Mouse (Mus musculus): Measurements from ENCODE around the gene Ncbp2.

Ncbp2 gene

DNA sequence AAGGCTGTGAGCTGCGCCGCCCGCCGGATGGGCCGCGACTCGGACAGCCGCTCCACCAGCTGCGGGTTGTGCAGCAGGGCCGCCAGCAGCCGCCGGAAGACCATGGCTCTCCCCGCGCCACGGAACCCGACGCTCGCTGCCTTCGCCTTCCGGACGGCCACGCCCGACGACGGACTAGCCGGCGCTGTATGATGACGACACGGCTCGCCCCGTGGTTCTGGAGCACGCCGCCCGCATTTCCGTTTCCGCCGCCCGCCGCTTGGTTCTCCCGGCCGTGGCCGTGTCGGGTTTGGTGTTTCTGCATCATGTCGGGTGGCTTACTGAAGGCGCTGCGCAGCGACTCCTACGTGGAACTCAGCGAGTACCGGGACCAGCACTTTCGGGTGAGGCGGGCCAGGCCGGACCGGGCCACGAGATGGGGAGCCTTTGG is at the start of gene Ncbp2, which contains the start of gene 0610012G03Rik:
TSS of gene Ncbp2 (plus strand) at position 169 of the 430 bp plus-strand sequence.
TSS of gene 0610012G03Rik (minus strand) at position 150 of the 430 bp plus-strand sequence.
- peak; percentile 91 to 97 for DNase-seq (ENCODE audit: low spot score in 2 of 2)

DNA sequence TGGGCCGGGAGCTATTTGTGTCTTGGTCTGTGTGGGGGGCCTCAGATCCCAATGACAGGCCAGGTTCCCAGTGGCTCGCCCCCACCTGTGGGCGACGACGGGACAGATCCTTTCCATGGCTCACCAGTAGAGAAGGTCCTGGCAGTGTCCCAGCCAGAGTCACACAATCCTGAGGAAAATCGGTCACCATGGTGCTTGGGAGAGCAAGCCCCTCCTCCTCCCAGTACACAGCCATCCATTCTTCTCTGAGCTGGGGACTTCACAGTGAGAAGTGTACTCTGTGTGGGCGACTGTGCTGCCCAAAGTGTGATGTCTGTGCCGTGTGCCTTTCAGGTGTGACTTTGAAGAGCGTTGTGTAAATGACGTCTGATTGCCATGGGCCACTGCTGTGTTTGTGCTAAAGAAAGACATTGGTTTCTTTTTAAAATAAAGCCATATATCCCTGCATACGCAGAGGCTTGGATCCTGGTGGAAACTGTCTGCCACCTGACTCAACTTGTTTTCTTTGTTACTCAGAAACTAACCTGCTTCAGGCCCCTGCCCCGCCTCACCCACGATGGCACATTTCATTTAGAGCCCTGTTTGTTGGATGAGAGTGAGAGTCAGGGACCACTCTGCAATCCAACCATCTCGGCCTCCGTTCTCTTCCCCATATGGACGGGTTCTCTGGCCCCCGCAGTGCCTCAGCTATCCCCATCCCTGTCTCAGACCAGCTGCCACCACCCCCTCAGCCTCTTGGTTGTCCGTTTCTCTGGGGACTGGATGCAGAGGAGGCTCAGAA is 49.6 kb upstream of the Ncbp2 start:
- DNase-seq (ENCODE audit: low spot score in 2 of 2): peak; percentile 67 to 87

DNA sequence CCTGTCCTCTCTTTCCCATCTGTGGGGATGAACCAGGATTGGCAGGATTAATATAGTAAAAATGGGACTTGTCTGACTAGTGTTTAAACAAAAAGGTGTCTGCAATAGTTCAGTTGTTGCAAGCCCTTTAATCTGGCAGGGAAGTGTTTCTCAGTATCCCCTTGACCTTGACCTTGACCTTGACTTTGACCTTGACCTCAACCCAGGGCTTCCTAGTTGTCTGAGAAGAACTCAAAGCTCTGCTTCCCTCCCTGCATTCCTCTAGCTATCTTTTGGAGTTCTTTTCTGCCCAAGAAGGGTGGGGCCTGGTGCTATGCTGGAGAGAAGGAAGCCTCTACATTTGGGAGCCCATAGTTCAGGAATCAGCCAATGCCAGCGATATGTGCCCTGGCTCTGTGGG is 46.4 kb upstream of the Ncbp2 start:
- DNase-seq (ENCODE audit: low spot score in 2 of 2): no peak

DNA sequence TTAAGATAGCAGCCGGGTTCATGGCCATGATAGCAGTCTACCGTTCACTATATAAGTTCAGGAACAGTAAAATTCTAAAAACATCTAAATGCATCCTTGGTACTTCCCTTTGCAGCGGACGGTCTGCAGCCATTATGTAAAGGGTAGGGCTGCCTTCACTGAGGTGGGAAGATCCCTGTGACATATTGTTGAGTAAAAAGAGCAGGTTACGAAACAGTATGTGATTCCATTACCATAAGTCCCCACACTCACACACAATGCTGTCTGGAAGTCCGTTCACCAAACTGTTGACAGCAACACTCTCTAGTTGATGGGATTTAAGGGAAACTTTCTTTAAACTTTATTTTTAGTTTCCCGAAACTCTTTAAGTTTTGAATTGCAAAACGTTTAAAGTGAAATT is 45.1 kb upstream of the Ncbp2 start:
- DNase-seq (ENCODE audit: low spot score in 2 of 2): no peak

DNA sequence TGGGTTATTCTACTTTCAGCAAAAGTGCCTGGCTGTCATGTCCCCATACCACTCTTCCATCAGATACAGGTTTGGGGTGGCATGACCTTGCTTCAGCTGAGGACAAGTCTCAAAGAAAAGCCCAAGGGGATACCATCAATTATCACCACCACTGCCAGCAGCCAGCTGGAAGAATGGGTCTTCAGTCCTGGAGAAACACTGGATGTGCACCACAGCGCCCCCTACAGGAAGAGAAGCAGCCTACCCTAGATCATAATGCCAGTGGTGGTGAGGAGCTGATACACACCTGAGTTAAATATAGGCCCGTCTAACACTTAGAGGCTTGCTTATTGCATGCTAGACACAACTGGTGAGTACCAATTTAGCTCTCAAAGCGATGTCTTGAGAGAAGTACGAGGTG is 43.0 kb upstream of the Ncbp2 start:
- no peak for DNase-seq (ENCODE audit: low spot score in 2 of 2)

DNA sequence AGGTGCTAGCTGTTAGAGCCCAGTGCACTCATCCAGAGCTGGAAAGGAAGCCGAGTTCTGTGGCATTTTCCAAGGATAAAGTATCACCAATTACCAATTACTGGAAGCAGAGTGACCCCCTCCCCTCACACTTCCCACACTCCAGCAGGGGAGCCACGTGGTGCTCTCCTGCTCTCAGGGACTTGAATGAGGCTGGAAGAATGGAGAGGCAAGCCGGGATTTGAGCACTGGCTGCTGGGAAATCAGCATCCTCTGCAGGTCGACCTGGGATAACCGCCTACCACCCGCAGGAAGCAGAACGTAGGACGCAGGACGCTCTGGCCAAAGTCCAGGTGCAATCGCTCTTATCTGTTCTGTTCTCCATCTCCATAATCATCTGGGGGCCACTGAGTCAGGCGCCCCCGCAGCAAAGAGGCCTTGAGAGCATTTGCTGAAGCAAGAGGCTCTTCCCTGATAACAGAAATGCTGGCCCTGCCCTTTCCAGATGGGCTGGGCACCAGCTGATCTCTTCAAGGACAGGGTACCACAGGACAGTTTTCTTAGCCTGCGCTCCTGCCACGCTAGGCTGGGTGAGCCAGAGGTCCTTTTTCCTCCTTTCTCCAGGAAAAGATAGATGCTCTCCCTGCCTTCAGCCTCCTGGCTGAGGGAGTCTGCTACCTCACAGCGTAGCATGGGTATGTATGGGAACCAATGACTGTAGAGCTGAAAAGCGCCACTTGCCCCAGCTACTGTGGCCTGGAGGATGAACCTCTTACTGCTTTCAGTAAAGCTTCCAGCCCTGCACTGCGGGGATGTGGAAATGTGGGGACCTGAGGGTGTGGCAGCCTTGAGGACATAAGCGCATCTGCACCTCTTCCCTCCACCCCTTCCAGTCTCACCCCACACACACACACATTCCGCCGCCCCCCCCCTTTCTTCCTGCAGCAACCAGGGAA is 42.2 kb upstream of the Ncbp2 start:
- DNase-seq (ENCODE audit: low spot score in 2 of 2): no peak

DNA sequence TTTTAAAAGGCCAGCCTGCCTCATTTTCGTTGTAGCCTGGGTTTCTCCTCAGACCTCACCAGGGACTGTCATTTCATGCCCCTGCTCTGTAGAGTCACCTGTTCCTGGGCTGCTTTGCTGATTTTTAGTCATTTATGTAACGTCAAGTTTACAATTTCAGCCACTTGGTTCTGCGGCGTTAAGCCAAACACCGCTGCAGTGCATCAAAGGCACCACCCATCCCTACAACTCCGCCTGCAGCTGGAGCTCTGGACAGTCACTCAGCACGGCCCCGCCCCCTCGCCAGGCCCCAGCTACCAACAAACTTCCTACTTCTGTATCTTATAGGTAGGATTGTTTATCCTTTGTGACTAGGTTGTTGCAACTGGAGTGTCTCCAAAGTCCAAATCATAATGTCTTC is 41.4 kb upstream of the Ncbp2 start:
- no peak for DNase-seq (ENCODE audit: low spot score in 2 of 2)

DNA sequence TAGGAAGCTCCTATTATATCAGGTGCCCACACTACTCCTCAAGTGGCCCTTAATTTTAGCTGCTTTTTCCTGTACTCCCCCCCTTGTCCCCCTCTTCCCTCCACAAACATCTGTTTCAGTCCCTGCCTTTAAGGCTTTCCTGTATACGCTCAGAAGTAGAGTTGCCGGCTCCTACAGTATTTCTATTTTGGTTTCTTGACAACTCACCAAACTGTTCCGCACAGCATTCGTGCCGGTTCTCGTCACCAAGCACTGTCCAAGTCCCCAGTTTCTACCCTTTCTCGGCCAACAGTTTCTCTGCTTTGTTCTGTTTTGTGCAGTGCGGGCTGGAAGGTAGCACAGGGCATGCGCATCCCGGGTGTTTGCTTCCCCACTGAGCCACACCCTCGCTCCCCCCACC is 39.4 kb upstream of the Ncbp2 start:
- no peak for DNase-seq (ENCODE audit: low spot score in 2 of 2)

DNA sequence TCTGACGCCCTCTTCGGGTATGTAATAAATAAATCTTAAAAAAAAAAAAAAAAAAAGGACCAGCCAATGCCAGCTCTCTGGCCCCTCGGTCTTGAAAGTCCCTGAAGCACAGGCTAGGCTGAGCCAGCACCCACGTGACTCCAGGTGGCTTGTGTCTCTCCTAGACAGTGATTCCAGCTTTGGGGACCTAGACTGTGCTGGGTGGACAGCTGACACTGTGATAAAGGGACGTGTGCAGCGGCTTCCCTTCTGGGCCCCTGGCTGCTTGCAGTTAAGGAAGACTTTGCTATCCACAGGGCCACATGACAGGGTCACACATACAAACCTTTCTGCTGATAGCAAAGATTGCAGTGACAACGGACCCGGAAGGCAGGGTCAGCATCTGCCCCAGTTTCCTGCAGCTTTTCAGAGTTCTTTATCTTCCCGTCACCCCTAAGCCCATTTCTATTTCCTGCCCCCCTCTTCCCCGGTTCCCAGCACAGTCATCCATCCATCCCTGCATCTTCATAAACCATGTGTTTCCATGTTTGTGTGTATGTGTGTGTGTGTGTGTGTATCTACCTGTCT is 37.9 kb upstream of the Ncbp2 start:
- no peak for DNase-seq (ENCODE audit: low spot score in 2 of 2)

DNA sequence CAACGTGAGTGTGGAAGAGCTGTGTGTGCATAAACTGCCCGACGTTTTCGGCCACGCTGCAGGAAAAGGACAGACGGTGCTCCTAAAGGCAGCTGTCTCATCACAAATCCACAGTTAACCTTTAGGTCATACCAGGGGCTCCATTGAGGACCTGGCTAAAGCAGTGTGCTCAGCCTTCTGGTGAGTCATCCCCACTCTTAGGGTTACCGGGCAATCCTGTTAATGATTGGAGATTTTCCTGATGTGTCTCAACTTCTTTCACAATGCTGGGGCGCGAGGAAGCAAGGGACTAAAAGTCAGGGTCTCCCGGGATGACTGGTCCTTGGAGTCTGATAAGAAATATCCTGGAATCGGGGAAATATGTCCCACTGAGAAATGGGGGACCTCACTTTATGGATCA is 30.5 kb upstream of the Ncbp2 start:
- no peak for DNase-seq (ENCODE audit: low spot score in 2 of 2)

DNA sequence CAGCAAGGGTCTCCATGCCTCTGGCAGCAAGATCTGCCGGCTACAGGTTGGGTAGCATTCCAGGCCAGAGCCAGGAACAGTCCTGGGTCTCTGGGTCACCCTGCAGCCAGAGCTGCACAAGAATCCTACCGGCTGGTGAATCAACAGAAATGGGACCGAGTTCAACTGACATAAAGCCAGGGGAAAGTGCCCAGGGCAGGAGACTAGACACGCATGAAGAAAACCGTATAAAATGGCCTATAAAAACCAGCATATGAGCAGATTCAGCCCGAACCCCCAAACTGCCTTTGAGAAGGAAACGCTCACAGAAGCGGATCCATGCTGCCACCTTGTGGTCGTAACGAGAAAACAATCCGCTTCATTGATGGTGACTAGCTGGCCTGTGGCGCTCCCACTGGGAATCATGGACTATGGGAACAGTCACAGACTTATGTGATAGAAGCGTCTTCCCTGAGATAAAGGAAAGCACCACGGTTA is 30.0 kb upstream of the Ncbp2 start:
- peak; percentile 72 to 84 for DNase-seq (ENCODE audit: low spot score in 2 of 2)

DNA sequence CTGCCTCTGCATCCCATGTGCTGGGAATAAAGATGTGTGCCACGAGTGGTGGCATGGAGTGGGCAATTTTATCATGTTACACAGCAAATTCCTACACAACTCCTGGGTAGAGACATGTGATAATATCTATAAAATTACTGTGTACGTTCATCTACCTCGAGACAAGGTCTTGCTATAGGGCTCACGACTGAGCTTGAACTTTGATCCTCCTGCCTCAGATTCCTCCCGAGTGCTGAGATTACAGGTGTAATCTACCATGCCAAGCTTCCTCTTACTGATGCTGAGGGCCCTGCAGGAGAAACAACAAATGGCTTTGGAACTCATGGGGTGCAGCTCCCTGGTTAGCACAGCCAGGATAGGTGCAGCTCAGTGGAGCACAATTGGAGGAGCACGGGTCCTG is 23.9 kb upstream of the Ncbp2 start:
- no peak for DNase-seq (ENCODE audit: low spot score in 2 of 2)

DNA sequence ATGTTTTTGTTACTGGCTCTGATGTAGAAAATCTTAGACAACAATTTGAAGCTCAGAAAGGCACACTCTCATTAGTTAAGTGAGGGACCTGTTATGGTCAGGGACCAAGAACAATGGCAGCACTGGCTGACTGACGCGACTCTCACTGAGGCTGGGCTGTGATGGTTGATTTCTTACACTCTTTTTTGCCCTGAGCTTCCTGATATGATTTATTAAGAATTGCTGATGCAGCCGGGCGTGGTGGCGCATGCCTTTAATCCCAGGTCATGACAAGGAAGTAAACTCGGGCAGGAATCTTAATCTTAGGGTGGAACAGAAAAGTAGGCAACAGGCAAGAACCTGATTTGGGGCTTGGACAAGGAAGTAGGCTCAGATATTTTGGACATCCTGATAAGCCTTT is 22.2 kb upstream of the Ncbp2 start:
- DNase-seq (ENCODE audit: low spot score in 2 of 2): no peak

DNA sequence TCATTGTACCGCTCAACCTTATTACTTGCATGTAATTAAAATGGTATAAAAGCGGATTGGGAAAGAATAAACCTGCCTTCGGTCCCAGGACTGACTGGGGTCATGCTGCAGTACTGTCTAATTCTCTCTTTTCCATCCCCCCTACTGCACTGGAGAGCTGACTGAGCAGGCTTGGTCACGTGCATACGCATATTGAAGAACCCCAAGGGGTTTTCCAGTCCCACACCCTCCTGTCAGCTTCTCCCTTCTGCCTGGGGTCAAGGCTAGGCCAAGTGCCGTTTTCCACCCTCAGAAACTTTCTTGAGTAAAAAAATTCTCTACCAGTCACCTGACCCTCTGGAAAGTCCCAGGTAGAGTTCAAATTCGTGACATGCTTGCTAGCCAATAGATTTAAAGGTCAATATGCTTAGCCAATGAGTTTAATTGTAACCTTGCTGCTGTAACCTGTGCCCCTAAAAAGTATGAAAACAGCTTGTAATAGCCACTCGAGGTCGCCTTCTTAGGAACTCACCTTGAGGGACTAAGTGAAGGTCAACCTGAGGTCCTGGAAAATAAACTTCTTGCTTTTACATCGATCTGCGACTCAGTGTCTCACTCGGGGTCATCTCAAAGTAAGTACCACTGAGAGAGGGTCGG is 21.6 kb upstream of the Ncbp2 start:
- no peak for DNase-seq (ENCODE audit: low spot score in 2 of 2)

DNA sequence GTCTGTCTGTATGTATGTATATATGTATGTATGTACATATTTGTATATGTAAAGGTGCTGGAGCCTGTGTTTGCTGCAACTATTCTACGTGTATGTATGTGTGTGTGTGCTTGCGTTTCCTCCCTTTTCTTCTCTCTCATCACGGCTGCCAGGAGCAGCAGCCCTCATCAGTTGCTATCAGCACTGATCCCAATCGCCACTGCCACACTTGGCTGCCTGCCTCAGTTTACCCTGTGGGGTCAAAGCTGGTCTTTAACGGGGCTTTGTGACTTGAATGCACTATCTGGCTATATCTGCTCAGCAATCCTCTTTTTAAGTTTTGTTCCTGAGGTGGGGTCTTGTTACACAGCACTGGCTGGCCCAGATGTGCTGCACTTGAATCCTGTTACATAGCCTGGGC is 20.9 kb upstream of the Ncbp2 start:
- DNase-seq (ENCODE audit: low spot score in 2 of 2): no peak

DNA sequence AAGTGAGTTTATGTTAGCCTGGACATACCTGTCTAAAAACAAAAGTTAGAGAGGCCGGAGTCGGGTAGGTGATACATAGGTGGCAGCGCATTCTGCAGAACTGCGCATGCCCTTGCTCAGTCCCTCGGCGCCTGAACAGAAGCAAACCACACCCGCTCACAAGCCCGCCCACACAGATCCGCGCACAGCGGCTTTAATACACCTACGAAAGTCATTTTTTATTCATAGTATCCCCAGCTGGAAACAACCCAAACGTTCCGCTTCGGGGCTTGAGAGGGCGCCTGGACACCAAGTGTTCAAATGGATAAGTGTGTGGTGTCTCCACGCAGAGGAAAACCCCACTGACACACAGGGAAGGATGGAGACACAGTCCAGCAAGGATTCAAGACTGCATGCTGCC is 17.0 kb upstream of the Ncbp2 start:
- DNase-seq (ENCODE audit: low spot score in 2 of 2): no peak

DNA sequence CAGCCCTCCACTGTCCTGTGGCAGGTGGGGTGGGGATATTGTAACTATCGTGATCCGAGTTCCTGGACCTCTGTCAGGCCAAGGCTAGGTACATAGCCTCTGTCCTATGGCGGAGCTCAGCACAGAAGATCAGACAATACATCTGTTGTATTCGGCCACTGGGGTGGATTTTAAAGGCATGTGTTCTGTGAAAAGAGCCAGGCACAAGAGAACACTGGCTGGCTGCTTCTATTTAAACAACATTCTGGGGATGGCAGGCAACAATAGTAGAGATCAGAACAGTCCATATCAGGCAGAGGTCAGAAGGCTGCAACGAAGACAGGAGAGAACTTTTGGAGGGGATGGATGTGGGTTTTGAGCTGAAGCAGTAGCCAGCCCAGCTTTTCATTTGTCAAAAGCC is 16.1 kb upstream of the Ncbp2 start:
- no peak for DNase-seq (ENCODE audit: low spot score in 2 of 2)

DNA sequence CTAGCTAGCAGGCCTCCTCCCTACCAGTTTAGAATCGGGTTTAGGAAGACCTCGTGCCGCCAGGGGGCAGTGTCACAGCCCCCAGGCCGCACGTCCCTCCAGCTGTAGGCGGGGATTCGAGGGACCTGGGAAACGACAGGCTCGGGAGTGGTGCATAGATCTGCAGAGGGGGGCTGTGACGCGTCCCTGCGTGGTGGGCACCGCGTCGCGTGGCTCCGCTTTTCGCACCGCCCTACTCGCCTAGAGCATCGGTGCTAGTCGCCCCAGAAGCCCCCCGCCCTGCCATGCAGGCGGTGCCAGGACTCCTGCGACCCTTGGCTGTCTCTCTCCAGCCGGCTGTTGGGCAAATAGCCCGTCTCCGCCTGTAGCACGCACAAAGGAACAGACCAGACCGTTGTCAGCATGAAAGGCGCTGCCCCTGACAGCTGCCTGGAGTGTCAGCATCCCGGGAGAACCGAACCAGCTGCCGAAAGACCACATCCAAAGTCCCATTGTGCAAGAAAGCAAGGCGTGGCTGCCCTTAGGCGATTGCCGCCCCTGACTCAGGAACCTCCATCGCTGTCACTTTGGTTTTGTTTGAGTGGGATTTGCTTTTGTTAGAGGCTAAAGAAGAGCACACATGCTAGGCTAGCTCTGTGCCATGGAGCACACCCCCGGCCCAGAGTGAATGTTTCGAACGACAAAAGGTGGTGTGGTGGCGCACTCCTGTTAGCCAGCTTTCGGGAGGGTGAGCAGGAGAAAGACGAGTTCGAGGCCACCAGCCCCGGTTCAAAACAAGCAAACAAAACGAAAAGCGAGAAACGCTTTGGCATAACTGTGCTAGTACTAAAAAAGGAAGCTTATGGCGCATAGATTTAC is 15.2 kb upstream of the Ncbp2 start:
- DNase-seq (ENCODE audit: low spot score in 2 of 2): peak; percentile 93 to 95

DNA sequence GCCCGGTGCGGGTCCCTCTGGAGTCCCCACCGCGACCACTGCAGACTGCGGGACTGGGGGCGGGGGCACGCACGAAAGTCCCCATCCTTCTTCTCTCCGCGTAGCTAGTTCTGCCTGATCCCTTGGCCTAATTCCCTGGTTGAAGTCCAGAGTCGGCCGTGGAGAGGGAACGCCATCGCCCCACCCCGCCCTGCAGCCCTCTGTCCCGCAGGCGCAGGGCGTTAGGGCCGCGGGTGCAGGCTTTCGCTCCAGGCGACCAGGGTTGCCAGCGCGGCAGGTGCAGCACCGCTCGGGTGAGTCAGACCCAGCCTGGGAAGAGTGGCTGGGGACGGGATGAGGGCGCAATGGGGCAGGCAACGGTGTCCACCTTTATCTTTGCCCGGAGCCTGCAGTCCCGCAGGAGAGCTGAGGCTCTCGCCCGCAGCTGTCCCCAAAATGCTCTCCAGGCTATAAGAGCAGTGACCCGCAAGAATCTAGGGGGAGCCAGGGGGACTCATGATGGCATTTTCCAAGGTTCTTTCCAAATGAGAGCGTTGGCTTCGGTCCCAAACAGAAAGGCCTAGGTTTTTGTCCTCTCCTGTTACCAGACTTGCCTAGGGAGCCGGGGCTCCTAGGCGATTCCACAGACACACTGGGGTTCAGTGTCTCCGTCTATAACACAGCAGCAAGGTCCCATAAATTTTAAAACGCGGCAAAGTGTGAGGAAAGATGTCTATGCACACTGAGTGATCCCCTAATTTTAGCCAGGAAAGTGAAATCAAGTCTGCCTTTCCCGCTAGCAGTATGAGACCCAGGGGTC is 14.4 kb upstream of the Ncbp2 start, which contains the start of gene Pigz:
TSS of gene Pigz (plus strand) at position 101 of the 799 bp plus-strand sequence.
- peak; percentile 41 to 44 for DNase-seq (ENCODE audit: low spot score in 2 of 2)

DNA sequence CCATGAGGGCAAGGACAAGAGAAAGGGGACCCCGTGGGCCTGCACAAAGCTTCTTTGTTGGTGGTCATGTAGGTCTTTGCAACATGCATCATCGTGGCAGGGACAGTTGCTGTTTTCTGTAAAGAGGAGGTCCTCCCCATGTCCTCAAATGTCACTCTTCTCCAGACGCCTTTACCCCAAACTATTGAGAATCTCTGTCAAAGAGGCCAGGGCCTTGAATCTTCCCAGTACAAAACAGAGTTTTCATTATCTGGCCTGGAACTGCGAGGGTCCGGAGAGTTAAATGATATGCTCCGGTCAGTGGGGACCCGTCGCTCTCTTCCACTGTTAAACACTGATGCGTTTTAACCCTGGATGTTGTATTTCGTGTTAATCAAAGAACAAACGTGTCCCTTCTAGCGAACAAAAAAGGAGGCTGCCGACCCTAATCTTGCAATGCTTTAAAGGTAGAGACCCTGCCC is 13.7 kb upstream of the Ncbp2 start:
- no peak for DNase-seq (ENCODE audit: low spot score in 2 of 2)

Data from frontal cortex, postnatal 10 days (tissue).